Mouse (Mus musculus): ENCODE measurements around the gene Ephx1. TPM values are rescaled to one million over a fixed set of nuclear protein-coding genes. Genes with fewer than 3 reads are reported as not detected.
"Not testable (repeated sequence)": the region's sequence is repeated elsewhere in the genome, so short reads cannot be mapped to it uniquely, and the experiment has no call there.

The Ephx1 gene
- 57.6 and 57.7 TPM in 2 replicates for polyA plus RNA-seq (2012; rRNA removed)

DNA sequence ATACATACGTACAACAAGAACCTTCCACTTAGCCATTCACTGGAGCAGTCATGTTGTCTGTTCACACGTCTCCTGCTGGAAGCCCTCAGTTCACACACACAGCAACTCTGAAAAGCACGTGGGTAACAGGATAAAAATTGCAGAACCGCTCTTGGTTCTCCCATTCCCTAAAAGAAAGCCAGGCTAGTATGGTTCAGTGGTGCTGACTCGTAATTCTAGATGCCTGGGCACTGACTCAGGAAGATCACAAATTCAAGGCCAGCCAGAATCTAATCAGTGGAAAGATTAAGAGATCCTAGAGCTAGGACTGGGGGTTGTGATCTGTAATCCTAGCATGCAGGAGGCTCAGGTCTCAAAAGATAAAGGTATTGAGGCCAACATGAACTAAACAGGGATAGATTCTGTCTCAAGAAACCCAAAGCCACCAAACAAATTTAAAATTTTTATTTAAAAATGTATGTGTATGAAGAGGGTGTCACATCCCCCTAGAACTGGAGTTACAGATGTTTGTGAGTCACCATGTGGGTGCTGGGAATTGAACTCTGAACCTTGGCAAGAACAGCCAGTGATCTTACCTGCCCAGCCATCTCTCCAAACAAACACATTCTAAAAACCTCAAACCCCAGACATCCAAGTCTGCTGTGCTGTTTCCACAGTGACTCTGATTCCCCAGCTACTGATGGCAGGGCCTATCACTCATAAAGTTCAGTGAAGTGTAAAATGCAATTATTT, at the start of gene Ephx1:
Gene Ephx1 (minus strand): TSS at position 149 of the 732 bp plus-strand sequence.
- no peak for DNase-seq (ENCODE audit: low read depth)

GRCm38 (mm10) chr1:181069671-181070070, 49.0 kb upstream of the Ephx1 start:
- no peak for DNase-seq (ENCODE audit: low read depth)

- DNase-seq (ENCODE audit: low read depth) = no peak
Measured at GRCm38 (mm10) chr1:181068344-181068743, 47.6 kb upstream of the Ephx1 start.

DNA sequence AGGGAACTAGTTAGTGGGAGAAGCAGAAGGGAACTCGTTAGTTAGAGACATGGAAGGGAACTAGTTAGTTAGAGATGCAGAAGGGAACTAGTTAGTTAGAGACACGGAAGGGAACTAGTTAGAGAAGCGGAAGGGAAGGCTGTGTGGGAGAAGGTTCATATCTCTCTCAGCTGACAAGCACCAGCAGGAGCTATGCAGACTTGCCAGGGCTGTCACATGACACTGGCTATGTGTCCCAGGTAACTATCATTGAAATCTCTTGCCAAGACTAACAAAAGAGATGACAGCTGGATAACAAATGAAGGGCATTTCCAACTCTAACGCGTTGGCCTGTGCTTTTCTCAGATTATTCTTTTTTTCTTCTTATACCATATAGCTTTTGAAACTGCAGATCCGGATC, 43.9 kb upstream of the Ephx1 start:
- peak; percentile 64 for DNase-seq (ENCODE audit: low read depth)

- no peak for DNase-seq (ENCODE audit: low read depth)
Measured at GRCm38 (mm10) chr1:181063991-181064390, 43.3 kb upstream of the Ephx1 start.

DNA sequence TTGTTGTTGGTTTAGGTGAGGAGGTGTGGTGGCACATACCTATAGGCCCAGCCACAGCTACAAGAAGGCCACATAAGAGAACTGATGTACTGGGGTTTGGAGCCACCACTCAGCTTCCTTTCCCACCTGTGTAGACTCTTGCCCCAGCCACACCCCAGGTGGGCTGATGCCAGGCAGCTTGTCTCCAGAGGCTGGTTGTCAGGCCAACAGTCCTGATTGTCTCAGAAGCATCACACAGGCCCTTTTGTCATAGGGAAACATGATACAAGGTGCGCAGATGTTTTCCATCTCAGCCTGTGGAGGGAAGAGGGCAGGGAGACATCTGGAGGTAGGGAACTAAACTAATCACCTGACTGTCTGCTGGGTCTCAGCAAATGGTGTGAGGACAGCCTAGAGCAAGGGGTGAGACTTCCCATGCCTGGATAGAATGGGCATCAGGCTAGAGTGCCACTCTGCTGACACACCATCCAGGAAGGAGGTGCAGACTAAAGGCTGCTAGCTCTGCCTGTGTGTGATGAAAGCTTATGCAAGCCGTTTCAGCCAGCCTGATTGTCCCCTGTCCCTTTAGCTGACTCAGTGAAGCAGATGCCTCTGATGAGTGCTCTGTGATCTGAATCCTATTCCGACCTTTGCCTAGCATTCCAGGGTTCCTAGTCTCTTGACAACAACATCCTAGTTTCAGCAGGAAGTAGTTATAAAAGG, 41.2 kb upstream of the Ephx1 start:
- no peak for DNase-seq (ENCODE audit: low read depth)

- DNase-seq (ENCODE audit: low read depth) = no peak
Measured at GRCm38 (mm10) chr1:181052898-181053297, 32.2 kb upstream of the Ephx1 start.

GRCm38 (mm10) chr1:181050937-181051336, 30.2 kb upstream of the Ephx1 start, which contains the start of gene 9130409I23Rik:
9130409I23Rik (plus strand) TSS chr1:181051237.
- DNase-seq (ENCODE audit: low read depth) = no peak

- DNase-seq (ENCODE audit: low read depth) = no peak
Measured at GRCm38 (mm10) chr1:181049328-181049842, 28.7 kb upstream of the Ephx1 start.

- DNase-seq (ENCODE audit: low read depth) = no peak
Measured at GRCm38 (mm10) chr1:181047520-181047919, 26.8 kb upstream of the Ephx1 start.

DNA sequence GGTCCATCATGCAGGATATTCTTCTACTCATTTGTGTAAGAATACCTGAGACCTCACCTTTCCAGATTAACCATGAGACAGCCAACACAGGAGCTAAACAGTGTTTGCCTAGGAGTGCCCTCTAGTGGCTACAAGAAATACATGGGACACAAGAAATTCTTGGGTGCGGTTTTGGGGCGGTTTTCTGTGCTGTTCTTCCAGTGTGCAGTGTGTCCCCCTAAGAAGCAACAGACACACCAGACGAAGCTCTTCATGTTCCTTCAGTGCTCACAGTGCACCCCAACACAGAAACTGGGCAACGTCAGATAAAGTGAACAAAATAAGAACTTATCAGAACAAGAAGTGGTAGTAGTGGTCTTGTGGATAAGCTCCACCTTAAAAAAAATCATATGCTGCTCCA, 18.9 kb upstream of the Ephx1 start:
- DNase-seq (ENCODE audit: low read depth) = no peak

DNA sequence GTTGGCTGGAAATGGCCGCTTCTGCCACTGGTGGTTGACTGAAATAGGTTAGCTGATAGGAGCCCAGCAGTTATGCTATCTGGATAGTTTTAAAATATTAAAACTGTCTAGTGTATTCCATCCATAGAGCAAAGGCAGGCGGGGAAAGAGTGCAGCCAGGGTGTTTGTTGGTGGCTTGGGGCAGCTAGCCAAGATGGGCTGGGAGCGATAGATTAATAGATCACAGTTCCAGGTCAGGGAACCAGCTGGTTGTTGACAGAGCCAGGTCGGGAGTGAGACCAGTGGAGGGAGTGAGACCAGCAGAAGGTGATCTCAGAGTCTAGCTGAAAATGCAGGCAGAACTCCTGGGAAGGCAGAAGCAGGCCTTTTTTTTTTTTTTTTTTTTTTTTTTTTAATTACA, 16.9 kb upstream of the Ephx1 start:
- no peak for DNase-seq (ENCODE audit: low read depth)

DNA sequence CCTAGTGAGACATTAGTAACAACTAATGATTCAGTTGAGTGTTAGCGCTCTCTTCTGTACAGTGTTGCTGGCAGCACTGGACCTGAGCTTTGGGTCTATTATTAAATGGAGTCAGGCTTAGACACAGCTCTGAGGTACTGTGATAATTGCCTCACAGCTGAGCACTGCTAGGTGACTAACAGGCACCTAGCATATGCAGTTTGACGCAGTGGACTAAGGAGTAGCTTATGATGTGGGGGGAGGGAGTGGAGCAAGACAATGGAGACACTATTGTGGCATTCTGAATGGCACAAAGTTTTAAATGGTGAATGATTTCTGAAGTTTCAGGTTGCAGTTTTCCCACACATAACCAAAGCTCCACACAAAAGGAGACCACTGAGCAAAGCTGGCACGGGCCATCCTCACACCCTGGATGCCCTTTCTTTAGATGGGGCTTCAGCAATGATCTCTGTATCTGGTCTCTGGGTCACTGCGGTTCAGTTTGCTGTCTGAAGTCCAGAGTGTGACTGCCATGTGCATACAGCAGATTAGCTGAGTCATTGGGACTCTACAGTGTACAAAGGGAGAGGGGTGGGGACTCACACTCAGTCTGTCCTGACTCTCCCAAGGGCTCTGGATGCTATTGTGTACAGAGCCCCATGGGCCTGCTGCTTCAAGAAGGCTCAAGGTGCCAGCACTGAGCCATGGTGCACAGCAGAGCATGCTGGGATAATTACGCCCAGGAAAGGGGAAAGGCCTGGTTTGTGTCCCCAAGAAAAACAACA, 14.5 kb upstream of the Ephx1 start:
- not testable (repeated sequence) for DNase-seq (ENCODE audit: low read depth)

- no peak for DNase-seq (ENCODE audit: low read depth)
Measured at GRCm38 (mm10) chr1:181022265-181022664, 1.6 kb upstream of the Ephx1 start.

- no peak for DNase-seq (ENCODE audit: low read depth)
Measured at GRCm38 (mm10) chr1:181021488-181021865, 773 bp upstream of the Ephx1 start.

GRCm38 (mm10) chr1:181017890-181018420, 2.7 kb downstream of the Ephx1 start:
- DNase-seq (ENCODE audit: low read depth) = no peak

DNA sequence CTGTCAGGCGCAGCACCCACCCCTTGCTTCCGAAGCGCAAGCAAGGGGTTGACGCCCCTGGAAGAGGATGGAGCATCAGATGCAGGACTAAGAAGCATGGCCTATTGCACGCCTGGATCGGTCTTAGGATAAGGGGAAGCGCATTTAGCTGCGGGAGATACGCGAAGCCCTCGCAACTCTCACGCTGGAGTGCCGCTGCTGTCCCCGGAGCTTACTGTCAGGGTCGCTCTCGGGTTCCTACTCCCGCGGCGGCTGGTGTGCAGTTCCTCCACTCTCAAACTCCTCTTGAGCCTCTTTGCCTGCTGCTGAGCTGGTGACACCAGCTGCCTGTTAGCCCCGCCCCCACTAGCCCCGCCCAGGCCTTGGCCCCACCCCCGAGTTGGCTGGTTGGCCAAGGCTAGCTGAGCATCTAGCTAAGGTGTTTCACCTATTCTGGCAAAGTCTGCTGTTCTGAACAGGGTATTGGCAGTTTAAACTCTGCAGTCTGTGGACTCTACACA, 3.4 kb downstream of the Ephx1 start:
- no peak for DNase-seq (ENCODE audit: low read depth)

GRCm38 (mm10) chr1:181016532-181017131, 4.1 kb downstream of the Ephx1 start:
- DNase-seq (ENCODE audit: low read depth) = no peak

DNA sequence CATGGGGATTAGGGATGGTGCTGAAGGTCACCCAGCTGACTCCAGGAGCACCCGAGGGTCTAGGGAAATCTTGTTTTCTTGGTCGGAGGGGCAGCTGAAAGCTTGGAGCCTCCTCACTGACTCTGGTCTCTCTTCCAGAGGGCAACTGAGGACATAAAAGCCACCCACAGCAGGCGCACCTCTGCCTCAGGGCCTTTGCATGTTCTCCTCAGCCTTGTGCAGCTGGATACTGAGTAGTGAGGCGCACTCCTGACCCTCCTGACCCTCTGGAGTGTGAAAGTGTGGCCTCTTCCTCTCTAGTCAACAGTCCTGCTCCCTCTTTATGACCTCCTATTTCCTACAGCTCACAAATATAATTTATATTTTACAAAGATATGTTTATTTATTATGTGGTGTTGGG, 4.7 kb downstream of the Ephx1 start:
- no peak for DNase-seq (ENCODE audit: low read depth)

GRCm38 (mm10) chr1:181015558-181015957, 5.1 kb downstream of the Ephx1 start:
- peak; percentile 80 for DNase-seq (ENCODE audit: low read depth)

- DNase-seq (ENCODE audit: low read depth) = no peak
Measured at GRCm38 (mm10) chr1:181014731-181015500, 5.8 kb downstream of the Ephx1 start.
